Mouse (Mus musculus): ENCODE measurements around the gene Impdh1. TPM values are rescaled to one million over a fixed set of nuclear protein-coding genes. Genes with fewer than 3 reads are reported as not detected.

Impdh1 gene
- polyA plus RNA-seq (2014; fragmentation: Nextera tagmentation; extraction: Ambion mirVana): 32.2 and 32.5 TPM in 2 replicates

- H3K9ac ChIP-seq (ENCODE audit: low read length): peak within 1 kb of the TSS; percentile 60
- peaks cover 12 to 26% of the 10 kb centered on the region in 2 experiments; a peak in 3 of 4 replicates for H3K4me1 ChIP-seq (ENCODE audit: control insufficient read depth in 2 of 2, insufficient read depth in 2 of 2, low read length in 2 of 2)
- H3K4me3 ChIP-seq (ENCODE audit: control insufficient read depth in 1 of 2, insufficient read depth in 1 of 2, low read depth in 1 of 2, low read length in 2 of 2): peak within 1 kb of the TSS; percentile 64 to 66
- peaks cover 9% of the 10 kb centered on the region for H3K27me3 ChIP-seq (ENCODE audit: control insufficient read depth, insufficient read depth, low read length)
- ATAC-seq (ENCODE audit: insufficient number of reproducible peaks, insufficient read depth, low FRiP score, low read depth): peak; percentile 79
- WGBS: under 1% methylated on average over 53 of the region's 56 CpGs
- H3K27ac ChIP-seq (replicated peaks in 1 of 2; ENCODE audit: control insufficient read depth in 1 of 2, insufficient read depth in 1 of 2, low read depth in 2 of 2, low read length in 2 of 2): no peak within 1 kb of the TSS
- no peaks in the 10 kb centered on the region for H3K36me3 ChIP-seq (ENCODE audit: control insufficient read depth, insufficient read depth, low read length)
- H3K4me2 ChIP-seq (ENCODE audit: low read length): peak within 1 kb of the TSS; percentile 72
- no peaks in the 10 kb centered on the region for H3K9me3 ChIP-seq (ENCODE audit: control insufficient read depth, low read length)
Observed at GRCm38 (mm10) chr6:29215881-29216501, at the start of gene Impdh1. TSS of gene Impdh1 (minus strand) at chr6:29216364.

- WGBS: 69% methylated on average over 3 of the region's 3 CpGs
- H3K27ac ChIP-seq (replicated peaks in 1 of 2; ENCODE audit: control insufficient read depth in 1 of 2, insufficient read depth in 1 of 2, low read depth in 2 of 2, low read length in 2 of 2): no peak overlapping the region
- no peaks in the 10 kb centered on the region for H3K36me3 ChIP-seq (ENCODE audit: control insufficient read depth, insufficient read depth, low read length)
- no peak overlapping the region for H3K9ac ChIP-seq (ENCODE audit: low read length)
- no peak overlapping the region for H3K4me3 ChIP-seq (ENCODE audit: control insufficient read depth in 1 of 2, insufficient read depth in 1 of 2, low read depth in 1 of 2, low read length in 2 of 2)
- H3K4me1 ChIP-seq (ENCODE audit: control insufficient read depth in 2 of 2, insufficient read depth in 2 of 2, low read length in 2 of 2): no peaks in the 10 kb centered on the region
- H3K9me3 ChIP-seq (ENCODE audit: control insufficient read depth, low read length): no peaks in the 10 kb centered on the region
- ATAC-seq (ENCODE audit: insufficient number of reproducible peaks, insufficient read depth, low FRiP score, low read depth): no peak
- no peak overlapping the region for H3K4me2 ChIP-seq (ENCODE audit: low read length)
- H3K27me3 ChIP-seq (ENCODE audit: control insufficient read depth, insufficient read depth, low read length): no peaks in the 10 kb centered on the region
Observed at GRCm38 (mm10) chr6:29264456-29264781, 48.3 kb upstream of the Impdh1 start.

GRCm38 (mm10) chr6:29263650-29264455 lies 47.7 kb upstream of the Impdh1 start:
- Histone ChIP-seq H3K4me2 (ENCODE audit: low read length) (no peak overlapping the region), H3K27ac (replicated peaks in 1 of 2; ENCODE audit: control insufficient read depth in 1 of 2, insufficient read depth in 1 of 2, low read depth in 2 of 2, low read length in 2 of 2) (no peak overlapping the region), H3K9me3 (ENCODE audit: control insufficient read depth, low read length) (no peaks in the 10 kb centered on the region), H3K27me3 (ENCODE audit: control insufficient read depth, insufficient read depth, low read length) (no peaks in the 10 kb centered on the region), H3K4me1 (ENCODE audit: control insufficient read depth in 2 of 2, insufficient read depth in 2 of 2, low read length in 2 of 2) (no peaks in the 10 kb centered on the region), H3K4me3 (ENCODE audit: control insufficient read depth in 1 of 2, insufficient read depth in 1 of 2, low read depth in 1 of 2, low read length in 2 of 2) (no peak overlapping the region), H3K9ac (ENCODE audit: low read length) (no peak overlapping the region), H3K36me3 (ENCODE audit: control insufficient read depth, insufficient read depth, low read length) (no peaks in the 10 kb centered on the region)
- 60% methylated on average over 6 of the region's 6 CpGs for WGBS
- ATAC-seq (ENCODE audit: insufficient number of reproducible peaks, insufficient read depth, low FRiP score, low read depth): no peak

- H3K4me1 ChIP-seq (ENCODE audit: control insufficient read depth in 2 of 2, insufficient read depth in 2 of 2, low read length in 2 of 2): no peaks in the 10 kb centered on the region
- ATAC-seq (ENCODE audit: insufficient number of reproducible peaks, insufficient read depth, low FRiP score, low read depth): no peak
- WGBS: 63% methylated on average over 5 of the region's 5 CpGs
Observed at GRCm38 (mm10) chr6:29261831-29262230, 45.7 kb upstream of the Impdh1 start.

GRCm38 (mm10) chr6:29259418-29259817 lies 43.3 kb upstream of the Impdh1 start:
- H3K9me3 ChIP-seq (ENCODE audit: control insufficient read depth, low read length): no peaks in the 10 kb centered on the region
- H3K4me1 ChIP-seq (ENCODE audit: control insufficient read depth in 2 of 2, insufficient read depth in 2 of 2, low read length in 2 of 2): no peaks in the 10 kb centered on the region
- no peak overlapping the region for H3K4me3 ChIP-seq (ENCODE audit: control insufficient read depth in 1 of 2, insufficient read depth in 1 of 2, low read depth in 1 of 2, low read length in 2 of 2)
- no peak overlapping the region for H3K4me2 ChIP-seq (ENCODE audit: low read length)
- no peak for ATAC-seq (ENCODE audit: insufficient number of reproducible peaks, insufficient read depth, low FRiP score, low read depth)
- no peaks in the 10 kb centered on the region for H3K27me3 ChIP-seq (ENCODE audit: control insufficient read depth, insufficient read depth, low read length)
- no peak overlapping the region for H3K9ac ChIP-seq (ENCODE audit: low read length)
- H3K36me3 ChIP-seq (ENCODE audit: control insufficient read depth, insufficient read depth, low read length): no peaks in the 10 kb centered on the region
- no peak overlapping the region for H3K27ac ChIP-seq (replicated peaks in 1 of 2; ENCODE audit: control insufficient read depth in 1 of 2, insufficient read depth in 1 of 2, low read depth in 2 of 2, low read length in 2 of 2)
- 59% methylated on average over 1 of the region's 1 CpGs for WGBS

More at GRCm38 (mm10) chr6:29261831-29262230, 45.7 kb upstream of the Impdh1 start:
- no peak overlapping the region for H3K4me2 ChIP-seq (ENCODE audit: low read length)
- no peak overlapping the region for H3K9ac ChIP-seq (ENCODE audit: low read length)
- H3K9me3 ChIP-seq (ENCODE audit: control insufficient read depth, low read length): no peaks in the 10 kb centered on the region
- H3K36me3 ChIP-seq (ENCODE audit: control insufficient read depth, insufficient read depth, low read length): no peaks in the 10 kb centered on the region
- H3K27ac ChIP-seq (replicated peaks in 1 of 2; ENCODE audit: control insufficient read depth in 1 of 2, insufficient read depth in 1 of 2, low read depth in 2 of 2, low read length in 2 of 2): no peak overlapping the region
- no peak overlapping the region for H3K4me3 ChIP-seq (ENCODE audit: control insufficient read depth in 1 of 2, insufficient read depth in 1 of 2, low read depth in 1 of 2, low read length in 2 of 2)
- no peaks in the 10 kb centered on the region for H3K27me3 ChIP-seq (ENCODE audit: control insufficient read depth, insufficient read depth, low read length)

- Histone ChIP-seq H3K4me3 (ENCODE audit: control insufficient read depth in 1 of 2, insufficient read depth in 1 of 2, low read depth in 1 of 2, low read length in 2 of 2) (no peak overlapping the region), H3K36me3 (ENCODE audit: control insufficient read depth, insufficient read depth, low read length) (no peaks in the 10 kb centered on the region), H3K9me3 (ENCODE audit: control insufficient read depth, low read length) (no peaks in the 10 kb centered on the region), H3K27me3 (ENCODE audit: control insufficient read depth, insufficient read depth, low read length) (no peaks in the 10 kb centered on the region), H3K4me1 (ENCODE audit: control insufficient read depth in 2 of 2, insufficient read depth in 2 of 2, low read length in 2 of 2) (no peaks in the 10 kb centered on the region), H3K9ac (ENCODE audit: low read length) (no peak overlapping the region), H3K27ac (replicated peaks in 1 of 2; ENCODE audit: control insufficient read depth in 1 of 2, insufficient read depth in 1 of 2, low read depth in 2 of 2, low read length in 2 of 2) (no peak overlapping the region), H3K4me2 (ENCODE audit: low read length) (no peak overlapping the region)
- 63% methylated on average over 4 of the region's 4 CpGs for WGBS
- no peak for ATAC-seq (ENCODE audit: insufficient number of reproducible peaks, insufficient read depth, low FRiP score, low read depth)
Observed at GRCm38 (mm10) chr6:29247072-29247471, 30.9 kb upstream of the Impdh1 start.

- ATAC-seq (ENCODE audit: insufficient number of reproducible peaks, insufficient read depth, low FRiP score, low read depth): no peak
- H3K4me3 ChIP-seq (ENCODE audit: control insufficient read depth in 1 of 2, insufficient read depth in 1 of 2, low read depth in 1 of 2, low read length in 2 of 2): no peak overlapping the region
- no peaks in the 10 kb centered on the region for H3K4me1 ChIP-seq (ENCODE audit: control insufficient read depth in 2 of 2, insufficient read depth in 2 of 2, low read length in 2 of 2)
- WGBS: 59% methylated on average over 5 of the region's 5 CpGs
- H3K36me3 ChIP-seq (ENCODE audit: control insufficient read depth, insufficient read depth, low read length): no peaks in the 10 kb centered on the region
- no peaks in the 10 kb centered on the region for H3K27me3 ChIP-seq (ENCODE audit: control insufficient read depth, insufficient read depth, low read length)
- H3K27ac ChIP-seq (replicated peaks in 1 of 2; ENCODE audit: control insufficient read depth in 1 of 2, insufficient read depth in 1 of 2, low read depth in 2 of 2, low read length in 2 of 2): no peak overlapping the region
- no peak overlapping the region for H3K9ac ChIP-seq (ENCODE audit: low read length)
- no peaks in the 10 kb centered on the region for H3K9me3 ChIP-seq (ENCODE audit: control insufficient read depth, low read length)
- H3K4me2 ChIP-seq (ENCODE audit: low read length): no peak overlapping the region
Observed at GRCm38 (mm10) chr6:29246585-29246984, 30.4 kb upstream of the Impdh1 start.

Data from heart, embryonic 14.5 days (tissue).